Mouse (Mus musculus) erythroblast, embryonic 14.5 days (primary cell): ENCODE results near the gene a.

ENCODE experiments used
- GATA1 ChIP-seq: IDR thresholded peaks from 2 replicates; pipeline ENCODE4 v1.6.1; 2012; ENCODE audit warnings: low read length, inconsistent platforms, mixed read lengths
- TAL1 ChIP-seq: IDR thresholded peaks from 3 replicates; pipeline ENCODE4 v1.6.1; 2012; ENCODE audit warnings: low read length, inconsistent platforms, mixed read lengths

DNA sequence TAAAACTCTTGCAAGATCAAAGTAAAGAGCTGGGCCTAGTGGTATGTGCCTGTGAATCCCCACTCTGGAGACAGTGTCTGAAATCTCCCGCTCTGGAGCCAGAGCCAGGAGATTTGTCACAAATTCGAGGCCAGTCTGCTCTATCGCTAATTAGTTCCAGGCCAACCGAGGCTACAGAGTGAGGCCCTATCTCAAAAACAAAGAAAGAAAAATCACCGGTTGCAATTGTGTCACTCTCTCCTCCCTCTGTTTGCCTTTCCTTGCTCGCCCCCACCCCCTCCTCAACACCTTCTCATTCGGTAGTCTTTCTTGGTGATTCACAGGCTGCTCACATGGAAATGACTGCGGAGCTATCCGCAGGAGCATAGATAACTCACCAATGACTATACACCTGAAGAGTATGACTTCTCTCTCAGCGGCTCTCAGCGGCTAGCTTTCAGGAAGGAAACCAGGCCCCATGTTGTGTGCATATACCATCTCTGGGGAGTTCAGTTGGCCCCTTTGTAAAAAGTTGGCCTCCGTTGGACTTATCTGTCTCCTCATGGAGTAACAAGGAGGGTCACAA, 283.6 kb downstream of the a start:
- TF ChIP-seq TAL1 (no peak), GATA1 (no peak)
